Mouse (Mus musculus) R1 (cell line): ENCODE results near the gene Fsd1l.

Experiments
- DNase-seq: peaks from one replicate; pipeline ENCODE4 v3.0.0-alpha.2; 2018; ENCODE audit warnings: low read depth, low spot score

Fsd1l gene

GRCm38 (mm10) chr4:53738956-53739616, 107.8 kb downstream of the Fsd1l start:
- peak; percentile 59 for DNase-seq

GRCm38 (mm10) chr4:53749831-53750230, 118.6 kb downstream of the Fsd1l start:
- no peak for DNase-seq

GRCm38 (mm10) chr4:53750391-53751120, 119.3 kb downstream of the Fsd1l start:
- peak; percentile 61 for DNase-seq
